Mouse (Mus musculus) NIH3T3 (cell line): ENCODE results near the gene Cpsf4l.

Source experiments
- DNase-seq: peaks from one replicate; pipeline ENCODE4 v3.0.0-alpha.2; 2012; ENCODE audit warnings: low read depth

The Cpsf4l gene

GRCm38 (mm10) chr11:113666205-113666604, 43.6 kb downstream of the Cpsf4l start:
- DNase-seq, result no peak

- no peak for DNase-seq
These were observed 45.5 kb downstream of the Cpsf4l start for GRCm38 (mm10) chr11:113664279-113664678.

- DNase-seq, result no peak
These were observed 47.9 kb downstream of the Cpsf4l start for GRCm38 (mm10) chr11:113661835-113662351.

GRCm38 (mm10) chr11:113660940-113661339, 48.9 kb downstream of the Cpsf4l start:
- DNase-seq, result peak; percentile 17

GRCm38 (mm10) chr11:113660213-113660612, 49.6 kb downstream of the Cpsf4l start:
- DNase-seq, result peak; percentile 32

DNA sequence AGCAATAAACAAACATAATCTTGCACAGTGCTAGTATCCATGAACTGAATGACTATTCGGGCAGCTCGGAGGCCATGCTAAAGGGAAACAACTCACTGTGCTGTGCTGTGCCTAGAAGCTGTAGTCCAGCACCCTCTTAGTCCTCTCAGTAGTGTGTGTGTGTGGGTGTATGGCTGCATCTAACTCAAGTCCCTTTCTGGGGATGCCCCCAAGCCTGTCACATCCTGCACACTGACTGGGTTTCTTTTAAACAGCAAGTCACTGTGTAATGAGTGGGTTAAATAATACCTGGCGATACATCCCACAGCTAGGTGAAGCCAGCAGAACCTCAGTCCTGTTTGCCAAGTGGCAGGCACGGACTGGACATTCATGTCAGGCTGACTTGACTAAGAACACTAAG, 51.1 kb downstream of the Cpsf4l start:
- DNase-seq, result no peak

DNA sequence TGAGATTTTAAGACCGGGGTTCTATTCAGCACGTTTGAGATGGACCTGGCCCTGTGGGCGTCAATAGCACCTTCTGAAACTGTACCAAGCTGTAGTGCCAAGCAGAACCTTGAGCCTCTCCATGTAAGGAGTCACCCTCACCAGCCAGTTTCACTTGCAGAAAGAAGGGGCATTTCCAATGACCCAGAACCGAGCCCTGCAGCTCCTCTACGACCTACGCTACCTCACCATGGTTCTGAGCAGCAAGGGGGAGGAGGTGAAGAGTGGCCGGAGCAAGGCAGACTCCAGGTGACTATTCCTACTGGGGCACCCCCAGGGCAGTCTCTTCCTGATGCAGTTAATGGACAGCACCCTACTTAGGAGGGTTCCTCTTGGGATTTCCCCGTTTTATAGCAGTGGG, 51.5 kb downstream of the Cpsf4l start:
- no peak for DNase-seq

DNA sequence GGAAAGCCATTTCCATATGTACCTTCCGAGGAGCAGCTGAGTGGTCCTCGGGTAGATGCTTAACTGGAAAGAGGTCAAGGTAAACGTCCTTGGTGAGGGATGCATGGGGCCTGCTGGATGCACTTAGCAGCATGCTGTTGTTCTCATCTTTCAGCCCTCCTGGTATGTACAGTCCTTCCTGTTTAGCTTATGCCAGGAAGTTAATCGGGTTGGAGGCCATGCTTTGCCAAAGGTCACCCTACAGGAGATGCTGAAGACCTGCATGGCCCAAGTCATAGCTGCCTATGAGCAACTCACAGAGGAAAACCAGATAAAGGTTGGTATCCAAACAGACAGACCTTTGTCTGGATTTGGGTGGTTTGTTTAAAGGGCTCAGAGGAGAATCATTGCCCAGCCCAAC, 52.6 kb downstream of the Cpsf4l start:
- no peak for DNase-seq

DNA sequence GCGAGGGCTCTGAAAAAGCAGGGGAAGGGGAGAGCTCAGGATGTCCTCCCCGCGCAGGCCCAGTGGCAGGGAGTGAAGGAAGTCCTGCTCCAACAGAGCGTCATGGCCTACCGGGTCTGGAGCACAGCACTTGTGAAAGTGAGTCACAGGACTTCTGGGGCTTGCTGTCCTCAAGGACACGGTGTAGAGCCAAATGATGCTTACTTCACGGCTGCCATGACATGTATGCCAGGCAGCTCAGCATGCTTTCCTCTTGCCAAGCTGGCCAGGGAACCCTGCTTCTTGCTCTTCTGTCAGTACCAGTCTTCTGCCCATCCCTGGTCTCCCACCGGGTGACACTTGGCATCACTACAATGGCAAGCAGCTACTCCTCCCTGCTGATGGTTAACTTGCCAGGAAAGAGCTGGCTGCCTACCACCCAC, 53.3 kb downstream of the Cpsf4l start:
- no peak for DNase-seq

GRCm38 (mm10) chr11:113654561-113655270, 55.1 kb downstream of the Cpsf4l start:
- DNase-seq, result peak; percentile 74

GRCm38 (mm10) chr11:113654105-113654504, 55.7 kb downstream of the Cpsf4l start:
- DNase-seq, result no peak

DNA sequence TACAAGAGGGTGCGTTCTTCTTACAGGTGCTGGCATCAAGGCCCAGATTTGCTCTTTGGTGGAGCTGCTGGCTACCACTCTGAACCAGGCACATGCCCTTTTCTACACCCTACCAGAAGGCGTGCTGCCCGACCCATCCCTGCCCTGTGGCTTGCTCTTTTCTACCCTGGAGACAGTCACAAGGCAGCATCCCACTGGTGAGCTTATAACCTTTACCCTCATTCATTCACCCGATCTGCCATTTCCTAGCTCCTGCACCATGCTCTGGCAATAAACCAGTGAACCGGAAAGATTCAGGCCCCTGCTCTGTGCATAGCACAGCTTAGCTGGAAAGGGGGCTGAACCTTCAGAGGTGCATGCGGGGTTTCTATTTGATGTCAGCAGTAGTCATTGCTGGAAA, 57.3 kb downstream of the Cpsf4l start:
- DNase-seq, result no peak

DNA sequence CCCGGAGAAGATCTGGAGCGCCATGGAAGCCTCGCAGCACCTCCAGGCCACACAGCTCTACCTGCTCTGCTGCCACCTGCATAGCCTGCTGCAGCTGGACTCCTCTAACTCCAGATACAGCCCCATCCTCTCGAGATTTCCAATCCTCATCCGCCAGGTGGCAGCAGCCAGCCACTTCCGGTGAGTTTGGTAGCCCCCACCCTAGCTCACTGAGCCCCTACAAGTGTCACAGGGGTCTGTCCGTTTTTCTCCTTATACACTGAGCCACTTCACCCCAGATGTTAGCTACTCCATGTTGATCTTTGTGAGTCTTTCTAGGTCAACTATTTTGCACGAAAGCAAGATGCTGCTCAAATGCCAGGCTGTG, 57.9 kb downstream of the Cpsf4l start:
- DNase-seq, result peak; percentile 25

DNA sequence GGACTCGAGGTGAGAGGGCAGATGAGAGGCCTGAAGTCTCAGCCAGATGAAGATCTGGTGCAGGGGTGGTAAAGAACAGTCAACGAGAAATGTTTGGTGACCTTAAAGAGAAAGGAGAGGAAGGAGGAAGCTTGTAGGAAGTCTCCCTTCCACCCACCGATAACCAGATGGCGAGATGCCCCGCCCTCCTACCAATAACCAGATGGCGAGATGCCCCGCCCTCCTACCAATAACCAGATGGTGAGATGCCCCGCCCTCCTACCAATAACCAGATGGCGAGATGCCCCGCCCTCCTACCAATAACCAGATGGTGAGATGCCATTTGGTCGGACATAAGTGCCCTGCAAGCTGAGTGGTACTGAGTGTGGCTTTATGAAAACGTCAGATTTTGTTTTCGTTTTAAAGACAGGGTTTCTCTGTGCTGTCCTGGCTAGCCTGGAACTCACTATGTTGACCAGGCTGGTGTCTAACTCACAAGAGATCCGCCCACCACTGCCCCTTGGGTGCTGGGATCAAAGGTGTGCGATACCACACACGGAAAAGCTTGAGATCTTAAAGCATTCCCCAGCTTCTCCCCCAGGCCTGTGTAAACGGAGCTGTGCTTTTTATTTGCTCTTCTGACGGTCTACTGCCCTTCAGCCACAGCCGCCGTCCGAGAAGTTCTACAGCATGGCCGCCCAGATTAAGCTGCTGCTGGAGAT, 58.5 kb downstream of the Cpsf4l start:
- DNase-seq, result no peak

- DNase-seq, result peak; percentile 90
These were observed 60.2 kb downstream of the Cpsf4l start, which contains the start of gene Slc39a11 for GRCm38 (mm10) chr11:113649353-113650210. Gene Slc39a11, minus strand, starts transcription at chr11:113650079.

DNA sequence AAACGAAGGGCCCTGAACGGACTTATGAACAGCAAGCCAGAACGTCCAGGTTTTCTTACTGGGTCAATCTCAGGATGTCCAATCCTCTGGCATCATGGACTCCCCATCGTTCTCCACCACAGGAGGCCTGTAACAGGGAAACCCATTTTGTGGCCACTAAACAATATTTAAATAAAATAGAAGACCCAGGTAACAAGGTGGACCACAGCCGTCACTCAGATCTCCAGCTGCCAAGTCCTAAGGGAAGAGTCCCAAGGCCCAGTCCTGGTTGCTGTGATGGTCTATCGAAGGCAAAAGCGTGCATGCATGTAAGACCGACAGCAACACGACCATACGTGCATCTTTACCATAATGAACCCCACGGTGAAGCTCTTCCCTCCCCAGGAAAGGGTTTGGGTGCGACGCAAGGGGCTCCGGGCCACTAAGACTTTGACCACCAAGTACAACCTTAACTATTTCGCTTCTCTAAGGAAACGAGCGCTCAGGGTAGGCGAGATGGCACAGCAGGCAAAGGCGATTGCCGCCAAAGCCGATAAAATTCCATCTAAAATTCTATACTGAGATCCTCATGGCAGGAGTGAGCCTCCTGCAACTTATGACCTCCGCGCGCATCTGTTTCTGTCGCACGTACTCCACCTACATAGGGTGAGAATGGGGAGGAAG, 61.0 kb downstream of the Cpsf4l start, which contains the start of gene Cog1:
Gene Cog1 (plus strand): TSS at position 480 of the 663 bp plus-strand sequence.
- DNase-seq, result peak; percentile 8
